Mouse (Mus musculus) induced T-regulatory cell, adult 2 months (primary cell): ENCODE results near the gene Ehmt1.

ENCODE experiments used
- DNase-seq: peaks from one replicate; pipeline ENCODE4 v3.0.0-alpha.2; 2012; ENCODE audit warnings: low read depth

The Ehmt1 gene

GRCm38 (mm10) chr2:24805621-24806020 lies 113.8 kb downstream of the Ehmt1 start:
- no peak for DNase-seq

- DNase-seq = no peak
These were observed 122.5 kb downstream of the Ehmt1 start for GRCm38 (mm10) chr2:24796833-24797457.

GRCm38 (mm10) chr2:24787250-24787649 lies 132.2 kb downstream of the Ehmt1 start:
- DNase-seq = no peak

DNA sequence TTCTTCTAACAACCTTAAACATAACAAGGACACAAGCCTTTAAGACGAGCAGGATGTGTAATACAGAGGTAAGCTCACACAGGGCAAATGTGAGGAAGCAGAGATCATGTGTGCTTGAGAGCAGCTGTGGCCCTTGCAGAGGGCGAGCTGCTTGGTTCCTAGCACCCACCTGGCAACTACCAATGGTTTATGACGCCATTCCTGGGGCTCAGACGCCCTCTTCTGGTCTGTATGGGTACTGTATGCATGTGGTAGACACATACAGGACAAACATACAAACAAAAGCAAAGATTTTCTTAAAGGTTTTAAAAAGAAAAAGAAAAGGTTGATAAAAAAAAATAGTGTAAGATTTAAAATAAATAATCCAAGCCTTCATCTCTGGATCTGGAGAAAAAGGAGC lies 138.2 kb downstream of the Ehmt1 start:
- peak; percentile 36 for DNase-seq

DNA sequence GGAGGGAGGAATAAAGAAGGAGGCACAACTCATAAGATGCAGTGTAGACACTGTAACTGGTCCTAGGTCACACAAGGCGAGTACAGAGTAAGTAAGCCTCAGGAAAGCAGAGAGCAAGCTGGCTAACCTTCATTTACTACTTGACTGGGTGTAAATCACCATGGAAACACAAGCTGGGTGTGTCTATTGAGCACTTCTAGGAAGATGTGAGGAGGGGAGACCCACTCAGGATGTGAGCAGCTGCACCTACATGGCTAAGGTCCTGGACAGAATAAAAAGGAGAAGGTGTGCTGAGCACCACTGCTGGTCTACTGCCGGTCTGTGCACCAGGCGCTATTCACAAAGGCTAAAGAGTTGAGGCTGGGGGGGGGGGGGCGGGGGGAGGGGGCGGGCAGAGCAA lies 142.6 kb downstream of the Ehmt1 start:
- DNase-seq = peak; percentile 30

- peak; percentile 48 for DNase-seq
These were observed 143.3 kb downstream of the Ehmt1 start for GRCm38 (mm10) chr2:24775951-24776587.

DNA sequence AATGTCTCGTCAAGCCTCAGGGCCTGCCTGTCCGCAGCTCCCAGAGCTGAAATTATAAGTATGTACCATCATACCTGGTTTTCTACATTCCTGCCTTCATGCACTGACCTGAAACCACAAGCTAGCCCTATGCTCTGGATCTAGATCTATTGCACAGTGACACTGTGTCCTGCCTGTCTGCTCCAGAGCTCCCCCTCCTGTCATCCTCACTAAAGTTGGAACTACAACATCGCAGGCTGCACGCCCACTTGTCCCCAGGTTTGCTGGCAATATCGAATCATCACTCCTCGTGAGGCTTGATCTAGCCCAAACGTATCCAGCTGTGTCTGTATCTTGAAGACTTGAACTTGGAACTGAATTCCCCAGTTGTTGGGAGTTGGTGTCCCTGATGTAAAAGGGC lies 144.6 kb downstream of the Ehmt1 start:
- DNase-seq = peak; percentile 22

DNA sequence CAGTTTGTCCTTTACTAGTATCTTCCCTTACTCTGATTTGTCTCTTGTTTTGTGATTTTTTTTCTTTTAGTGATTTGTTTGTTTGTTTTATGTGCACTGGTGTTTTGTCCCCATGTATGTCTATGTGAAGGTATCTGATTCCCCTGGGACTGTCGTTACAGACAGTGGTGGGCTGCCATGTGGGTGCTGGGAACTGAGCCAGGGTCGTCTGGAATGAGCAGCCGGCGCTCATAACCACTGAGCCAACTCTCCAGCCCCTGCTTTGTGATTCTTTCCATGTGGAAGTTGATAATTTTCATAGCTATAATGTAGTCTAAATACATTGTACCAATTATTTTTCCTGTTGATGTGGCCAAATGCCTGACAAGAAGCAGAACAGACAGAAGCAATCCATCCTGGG lies 148.6 kb downstream of the Ehmt1 start:
- no peak for DNase-seq

DNA sequence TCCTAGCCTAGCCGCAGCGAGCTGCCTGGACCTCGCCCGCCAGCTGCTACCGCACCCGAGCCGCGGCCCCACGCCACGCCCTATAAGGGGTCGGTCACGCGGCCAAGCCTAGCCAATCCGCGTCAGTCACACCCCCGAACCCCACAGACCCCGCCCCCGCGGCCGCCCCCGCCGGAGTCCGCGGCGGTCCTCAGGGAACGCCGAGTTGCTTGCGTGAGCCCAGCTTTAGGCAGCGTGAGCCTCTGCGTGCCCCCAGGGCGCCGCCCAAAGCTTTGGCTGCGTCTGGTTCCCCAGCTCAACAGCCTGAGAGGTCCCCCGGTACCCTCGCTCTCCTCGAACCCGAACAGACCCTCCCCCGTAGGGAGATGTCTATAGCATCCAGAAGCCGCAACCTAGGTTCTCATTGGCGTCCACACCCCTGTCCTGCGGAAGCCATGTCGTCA lies 156.3 kb downstream of the Ehmt1 start, which contains the start of gene Cacna1b:
Cacna1b (minus strand) TSS at position 38 of the 443 bp plus-strand sequence.
- peak; percentile 64 for DNase-seq

DNA sequence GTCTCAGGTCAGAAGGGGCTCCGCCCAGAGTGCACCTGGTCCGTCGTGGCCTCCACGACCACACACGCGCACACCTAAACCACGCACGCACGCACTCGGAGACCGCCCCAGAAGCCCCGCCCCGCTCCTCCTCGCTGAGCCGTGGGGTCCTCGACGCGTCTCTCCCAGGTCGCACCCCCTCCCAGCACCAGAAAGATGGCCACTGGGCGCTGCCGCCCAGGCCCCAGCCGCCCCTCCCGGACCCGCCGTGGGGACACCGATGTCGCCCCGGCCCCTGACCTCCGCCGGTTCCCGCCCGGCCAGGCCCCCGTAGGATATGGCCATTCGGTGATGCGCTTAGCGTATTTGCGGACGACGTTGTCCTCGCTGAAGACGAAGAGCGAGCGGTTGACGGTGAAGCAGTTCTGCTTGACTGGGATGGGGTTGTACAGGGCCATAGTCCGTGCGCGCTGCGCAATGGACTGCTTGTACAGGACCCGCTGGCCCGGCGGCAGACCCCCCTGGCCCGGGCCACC lies 156.9 kb downstream of the Ehmt1 start:
- DNase-seq = no peak

DNA sequence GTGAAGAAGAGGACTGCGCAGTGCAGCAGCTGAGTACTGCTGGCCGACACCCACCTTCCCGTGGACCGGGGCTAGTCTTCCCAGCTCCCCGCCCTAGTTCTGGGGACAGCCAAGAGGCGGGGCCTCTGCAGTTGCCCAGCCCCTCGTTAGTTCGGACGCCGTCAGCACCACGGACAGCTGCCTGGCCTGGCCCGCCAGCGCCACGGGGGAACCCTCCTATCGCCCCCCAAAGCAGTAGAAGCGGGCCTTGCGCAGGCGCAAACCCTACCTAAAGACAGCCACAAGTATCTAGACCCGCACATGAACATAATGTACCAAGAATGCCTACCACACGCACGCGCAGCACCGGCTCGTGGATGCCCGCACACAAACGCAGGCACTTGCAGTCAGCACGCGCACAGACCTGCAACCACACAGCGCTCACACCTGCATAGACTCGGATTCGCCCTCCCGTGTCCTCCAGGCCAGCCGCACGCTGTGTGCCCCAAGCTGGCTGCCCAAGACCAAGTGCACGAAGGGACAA lies 157.4 kb downstream of the Ehmt1 start:
- peak; percentile 66 for DNase-seq

DNA sequence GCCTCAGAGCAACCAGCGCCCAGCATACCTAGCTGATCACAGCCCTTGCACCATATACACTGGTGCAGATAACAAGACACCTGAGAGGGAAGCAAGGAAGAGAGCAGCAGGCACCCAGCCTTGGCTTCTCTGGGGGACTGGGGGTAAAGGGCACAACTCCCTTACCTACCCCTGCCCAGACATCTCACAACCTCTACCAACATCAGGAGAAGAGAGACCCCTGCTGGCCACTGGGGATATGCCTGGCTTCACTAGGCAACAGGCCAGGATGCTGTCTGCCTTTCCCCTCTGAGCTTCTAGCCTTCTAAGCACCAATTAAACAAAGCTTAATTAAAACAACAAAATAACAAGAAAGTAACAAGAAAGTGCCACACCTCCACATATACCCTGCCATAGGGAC lies 164.1 kb downstream of the Ehmt1 start:
- DNase-seq = peak; percentile 81

- DNase-seq = no peak
These were observed 166.8 kb downstream of the Ehmt1 start for GRCm38 (mm10) chr2:24752599-24752998.

- peak; percentile 50 for DNase-seq
These were observed 169.4 kb downstream of the Ehmt1 start for GRCm38 (mm10) chr2:24750051-24750450.

GRCm38 (mm10) chr2:24747878-24748277 lies 171.5 kb downstream of the Ehmt1 start:
- DNase-seq = peak; percentile 81
